Mouse (Mus musculus): Measurements from ENCODE around the gene Inpp4b. TPM values are rescaled to one million over a fixed set of nuclear protein-coding genes. Genes with fewer than 3 reads are reported as not detected.
"Not testable (repeated sequence)": the region's sequence is repeated elsewhere in the genome, so short reads cannot be mapped to it uniquely, and the experiment has no call there.

Gene Inpp4b
- polyA plus RNA-seq, 1 experiment: 1.9 TPM

DNA sequence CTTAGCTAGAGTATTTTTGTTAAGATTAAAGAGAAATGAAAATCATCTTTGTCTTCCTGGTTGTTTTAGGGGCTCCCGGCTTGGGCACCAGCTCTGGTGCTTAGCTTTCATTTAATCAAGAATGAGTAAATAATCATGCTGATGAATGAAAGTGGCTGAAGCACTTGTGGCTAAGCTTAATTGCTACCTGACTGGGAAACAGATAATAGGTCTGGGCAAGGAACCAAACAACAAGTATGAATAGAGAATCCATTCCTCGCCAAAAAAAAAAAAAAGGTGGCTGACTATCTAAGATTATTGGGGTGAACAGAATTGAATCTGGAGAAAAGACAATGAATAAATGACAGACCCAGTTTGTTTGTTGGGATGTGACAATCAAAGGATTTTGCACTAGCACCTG, 663.1 kb downstream of the Inpp4b start:
- H3K27ac ChIP-seq (ENCODE audit: insufficient read depth, low read length): no peak overlapping the region
- H3K4me1 ChIP-seq (ENCODE audit: control insufficient read depth, insufficient read depth, low read length): no peaks in the 10 kb centered on the region
- H3K4me3 ChIP-seq (ENCODE audit: insufficient read depth, low read length): no peak overlapping the region
- TF ChIP-seq POLR2A (IDR thresholded peaks at IDR 0.05; ENCODE audit: low read depth, low read length): no peak

- no peak overlapping the region for H3K4me3 ChIP-seq (ENCODE audit: insufficient read depth, low read length)
- H3K27ac ChIP-seq (ENCODE audit: insufficient read depth, low read length): no peak overlapping the region
- H3K4me1 ChIP-seq (ENCODE audit: control insufficient read depth, insufficient read depth, low read length): no peaks in the 10 kb centered on the region
- TF ChIP-seq CTCF (IDR thresholded peaks at IDR 0.05; ENCODE audit: borderline replicate concordance, insufficient read depth, low read length) (no peak), POLR2A (IDR thresholded peaks at IDR 0.05; ENCODE audit: low read depth, low read length) (no peak)
Observed at GRCm38 (mm10) chr8:82017792-82018191, 675.4 kb downstream of the Inpp4b start.

GRCm38 (mm10) chr8:82027401-82027800, 685.0 kb downstream of the Inpp4b start:
- Histone ChIP-seq H3K4me3 (ENCODE audit: insufficient read depth, low read length) (no peak overlapping the region), H3K27ac (ENCODE audit: insufficient read depth, low read length) (no peak overlapping the region), H3K4me1 (ENCODE audit: control insufficient read depth, insufficient read depth, low read length) (peaks cover 4% of the 10 kb centered on the region)
- no peak for TF ChIP-seq CTCF (IDR thresholded peaks at IDR 0.05; ENCODE audit: borderline replicate concordance, insufficient read depth, low read length)
- TF ChIP-seq POLR2A (IDR thresholded peaks at IDR 0.05; ENCODE audit: low read depth, low read length): no peak

GRCm38 (mm10) chr8:82028896-82029295, 686.5 kb downstream of the Inpp4b start:
- peaks cover 4% of the 10 kb centered on the region for H3K4me1 ChIP-seq (ENCODE audit: control insufficient read depth, insufficient read depth, low read length)
- no peak overlapping the region for H3K27ac ChIP-seq (ENCODE audit: insufficient read depth, low read length)
- TF ChIP-seq CTCF (IDR thresholded peaks at IDR 0.05; ENCODE audit: borderline replicate concordance, insufficient read depth, low read length) (no peak), POLR2A (IDR thresholded peaks at IDR 0.05; ENCODE audit: low read depth, low read length) (no peak)
- no peak overlapping the region for H3K4me3 ChIP-seq (ENCODE audit: insufficient read depth, low read length)

- not testable (repeated sequence) for H3K4me3 ChIP-seq (ENCODE audit: insufficient read depth, low read length); H3K4me1 ChIP-seq (ENCODE audit: control insufficient read depth, insufficient read depth, low read length); H3K27ac ChIP-seq (ENCODE audit: insufficient read depth, low read length)
Observed at GRCm38 (mm10) chr8:82032035-82032434, 689.7 kb downstream of the Inpp4b start.

GRCm38 (mm10) chr8:82054030-82054429, 711.7 kb downstream of the Inpp4b start:
- TF ChIP-seq POLR2A (IDR thresholded peaks at IDR 0.05; ENCODE audit: low read depth, low read length) (no peak), CTCF (IDR thresholded peaks at IDR 0.05; ENCODE audit: borderline replicate concordance, insufficient read depth, low read length) (no peak)
- no peak overlapping the region for H3K27ac ChIP-seq (ENCODE audit: insufficient read depth, low read length)
- H3K4me3 ChIP-seq (ENCODE audit: insufficient read depth, low read length): no peak overlapping the region
- no peaks in the 10 kb centered on the region for H3K4me1 ChIP-seq (ENCODE audit: control insufficient read depth, insufficient read depth, low read length)

DNA sequence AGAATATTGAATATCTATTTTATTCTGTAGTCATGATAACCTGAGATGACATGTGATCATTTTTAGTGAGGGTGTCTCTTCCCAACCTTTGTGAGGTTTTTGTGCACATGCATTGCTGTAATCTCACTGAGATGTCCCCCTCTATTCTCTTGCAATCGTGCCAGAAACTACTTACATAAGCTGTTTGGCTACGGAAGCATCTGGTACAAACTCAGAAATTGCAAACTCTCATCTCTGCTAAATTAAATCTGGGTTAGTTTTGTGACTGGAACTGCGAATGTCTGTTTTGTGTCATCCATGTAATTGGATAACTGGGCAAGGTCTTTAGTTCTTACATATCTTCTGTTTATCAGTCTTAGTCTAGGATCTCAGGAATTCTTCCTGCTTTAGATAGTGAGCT, 725.3 kb downstream of the Inpp4b start:
- Histone ChIP-seq H3K27ac (ENCODE audit: insufficient read depth, low read length) (no peak overlapping the region), H3K4me1 (ENCODE audit: control insufficient read depth, insufficient read depth, low read length) (no peaks in the 10 kb centered on the region), H3K4me3 (ENCODE audit: insufficient read depth, low read length) (no peak overlapping the region)
- TF ChIP-seq POLR2A (IDR thresholded peaks at IDR 0.05; ENCODE audit: low read depth, low read length) (no peak), CTCF (IDR thresholded peaks at IDR 0.05; ENCODE audit: borderline replicate concordance, insufficient read depth, low read length) (no peak)

- no peak overlapping the region for H3K27ac ChIP-seq (ENCODE audit: insufficient read depth, low read length)
- H3K4me3 ChIP-seq (ENCODE audit: insufficient read depth, low read length): no peak overlapping the region
- TF ChIP-seq CTCF (IDR thresholded peaks at IDR 0.05; ENCODE audit: borderline replicate concordance, insufficient read depth, low read length) (no peak), POLR2A (IDR thresholded peaks at IDR 0.05; ENCODE audit: low read depth, low read length) (no peak)
- H3K4me1 ChIP-seq (ENCODE audit: control insufficient read depth, insufficient read depth, low read length): no peaks in the 10 kb centered on the region
Observed at GRCm38 (mm10) chr8:82079267-82079666, 736.9 kb downstream of the Inpp4b start.

DNA sequence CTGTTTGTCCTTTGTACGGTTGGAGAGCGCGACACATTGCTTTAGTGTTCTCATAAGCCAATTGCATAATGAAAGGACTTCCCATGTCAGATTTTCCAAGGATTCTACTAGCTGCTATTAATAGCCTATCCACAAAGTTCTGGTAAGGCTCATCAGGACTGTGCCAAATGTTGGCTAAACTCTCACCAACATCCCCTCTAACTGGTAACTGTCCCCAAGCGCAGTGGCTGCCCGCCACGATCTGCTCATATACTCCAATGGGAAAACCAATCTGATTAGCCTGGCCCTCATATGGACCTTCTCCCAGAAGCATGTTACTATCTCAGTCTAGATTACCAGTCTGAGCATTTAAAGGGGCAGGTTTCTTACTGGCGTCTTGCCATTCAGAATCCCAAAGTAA, 744.3 kb downstream of the Inpp4b start:
- not testable (repeated sequence) for H3K27ac ChIP-seq (ENCODE audit: insufficient read depth, low read length); H3K4me1 ChIP-seq (ENCODE audit: control insufficient read depth, insufficient read depth, low read length); H3K4me3 ChIP-seq (ENCODE audit: insufficient read depth, low read length)

- Histone ChIP-seq H3K4me3 (ENCODE audit: insufficient read depth, low read length) (no peak overlapping the region), H3K4me1 (ENCODE audit: control insufficient read depth, insufficient read depth, low read length) (no peaks in the 10 kb centered on the region), H3K27ac (ENCODE audit: insufficient read depth, low read length) (no peak overlapping the region)
- TF ChIP-seq POLR2A (IDR thresholded peaks at IDR 0.05; ENCODE audit: low read depth, low read length): no peak
- no peak for TF ChIP-seq CTCF (IDR thresholded peaks at IDR 0.05; ENCODE audit: borderline replicate concordance, insufficient read depth, low read length)
Observed at GRCm38 (mm10) chr8:82090901-82091300, 748.5 kb downstream of the Inpp4b start.

- TF ChIP-seq POLR2A (IDR thresholded peaks at IDR 0.05; ENCODE audit: low read depth, low read length) (no peak), CTCF (IDR thresholded peaks at IDR 0.05; ENCODE audit: borderline replicate concordance, insufficient read depth, low read length) (no peak)
- no peak overlapping the region for H3K4me3 ChIP-seq (ENCODE audit: insufficient read depth, low read length)
- no peaks in the 10 kb centered on the region for H3K4me1 ChIP-seq (ENCODE audit: control insufficient read depth, insufficient read depth, low read length)
- no peak overlapping the region for H3K27ac ChIP-seq (ENCODE audit: insufficient read depth, low read length)
Observed at GRCm38 (mm10) chr8:82093274-82093673, 750.9 kb downstream of the Inpp4b start.

All from embryonic fibroblast, embryonic 13.5 days (primary cell).